Mouse (Mus musculus): ENCODE measurements around the gene Lgi1. TPM values are rescaled to one million over a fixed set of nuclear protein-coding genes. Genes with fewer than 3 reads are reported as not detected.

Lgi1 gene
- polyA plus RNA-seq, 1 experiment from 2014 or later, result not detected

DNA sequence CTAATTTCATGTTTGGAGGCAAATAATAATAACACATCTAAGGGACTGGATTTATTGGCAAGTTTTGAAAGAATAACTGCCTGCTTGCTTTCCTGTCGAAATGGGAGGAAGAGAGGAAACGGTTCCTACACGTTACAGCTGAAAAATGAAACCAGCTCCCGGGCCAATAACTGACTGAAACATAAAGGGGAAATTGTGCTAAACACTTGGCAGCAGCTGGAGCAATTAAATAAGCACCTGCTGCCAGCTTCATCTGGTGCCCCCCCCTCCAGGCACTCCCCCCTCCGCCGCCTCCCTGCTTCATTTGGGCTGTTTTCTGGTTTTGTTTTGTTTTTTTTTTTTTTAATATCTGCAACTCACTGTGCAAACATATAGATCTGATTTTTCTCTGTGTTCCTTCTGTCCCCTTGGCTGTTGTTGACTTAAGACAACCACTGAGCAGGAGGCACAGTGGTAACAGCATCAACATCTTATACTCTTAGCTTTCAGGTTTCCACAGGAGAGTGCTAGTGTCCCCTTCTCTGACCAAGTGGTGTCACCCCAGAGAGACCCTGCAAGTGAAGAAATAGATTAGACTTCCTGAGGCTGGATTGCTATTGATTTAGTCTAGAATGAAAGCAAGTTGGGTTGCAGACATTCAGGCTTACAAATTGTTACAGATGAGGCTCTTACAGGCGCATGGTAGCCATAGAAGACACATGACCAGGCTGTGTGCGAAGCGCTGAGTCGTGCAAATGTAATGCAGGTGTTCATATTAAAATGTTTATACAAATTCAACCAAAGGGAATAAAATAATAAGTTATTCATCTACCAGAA lies 18.8 kb upstream of the Lgi1 start:
- 36% methylated on average over 10 of the region's 10 CpGs for WGBS (ENCODE audit: missing documents)
- H3K4me3 ChIP-seq (ENCODE audit: inconsistent target), result no peak overlapping the region
- no peak overlapping the region for H3K27ac ChIP-seq
- H3K36me3 ChIP-seq (ENCODE audit: inconsistent target), result no peaks in the 10 kb centered on the region
- H3K79me2 ChIP-seq (ENCODE audit: inconsistent target), result no peaks in the 10 kb centered on the region

GRCm38 (mm10) chr19:38246177-38246622 lies 18.1 kb upstream of the Lgi1 start:
- no peak overlapping the region for H3K4me3 ChIP-seq (ENCODE audit: inconsistent target)
- no peaks in the 10 kb centered on the region for H3K79me2 ChIP-seq (ENCODE audit: inconsistent target)
- H3K36me3 ChIP-seq (ENCODE audit: inconsistent target), result no peaks in the 10 kb centered on the region
- 91% methylated on average over 7 of the region's 7 CpGs for WGBS (ENCODE audit: missing documents)
- no peak overlapping the region for H3K27ac ChIP-seq

DNA sequence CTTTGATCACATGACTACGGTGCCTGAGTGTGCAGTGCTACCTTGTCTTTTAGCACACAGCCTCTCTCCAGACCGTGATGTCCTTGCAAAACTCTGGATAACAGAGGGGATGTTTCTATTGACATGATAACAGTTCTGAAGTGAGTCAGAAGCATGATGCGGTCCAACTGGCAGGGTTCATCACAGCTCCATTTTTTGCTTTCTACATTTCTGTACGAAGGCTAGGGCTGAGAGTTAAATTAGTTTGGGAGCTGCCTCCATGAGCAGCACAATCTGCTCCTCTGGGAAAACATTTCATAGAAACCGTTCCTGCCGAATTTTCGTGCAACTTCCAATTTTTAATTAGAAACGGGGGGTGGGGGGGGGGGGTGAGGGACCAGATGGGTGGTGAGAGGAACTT lies 14.7 kb upstream of the Lgi1 start:
- WGBS (ENCODE audit: missing documents), result 84% methylated on average over 8 of the region's 8 CpGs
- Histone ChIP-seq H3K79me2 (ENCODE audit: inconsistent target) (no peaks in the 10 kb centered on the region), H3K36me3 (ENCODE audit: inconsistent target) (no peaks in the 10 kb centered on the region), H3K27ac (no peak overlapping the region), H3K4me3 (ENCODE audit: inconsistent target) (no peak overlapping the region)

- H3K4me3 ChIP-seq (ENCODE audit: inconsistent target), result no peak overlapping the region
- no peaks in the 10 kb centered on the region for H3K79me2 ChIP-seq (ENCODE audit: inconsistent target)
- no peak overlapping the region for H3K27ac ChIP-seq
- no peaks in the 10 kb centered on the region for H3K36me3 ChIP-seq (ENCODE audit: inconsistent target)
- WGBS (ENCODE audit: missing documents), result 66% methylated on average over 6 of the region's 6 CpGs
Measured at GRCm38 (mm10) chr19:38253796-38254195, 10.5 kb upstream of the Lgi1 start.

DNA sequence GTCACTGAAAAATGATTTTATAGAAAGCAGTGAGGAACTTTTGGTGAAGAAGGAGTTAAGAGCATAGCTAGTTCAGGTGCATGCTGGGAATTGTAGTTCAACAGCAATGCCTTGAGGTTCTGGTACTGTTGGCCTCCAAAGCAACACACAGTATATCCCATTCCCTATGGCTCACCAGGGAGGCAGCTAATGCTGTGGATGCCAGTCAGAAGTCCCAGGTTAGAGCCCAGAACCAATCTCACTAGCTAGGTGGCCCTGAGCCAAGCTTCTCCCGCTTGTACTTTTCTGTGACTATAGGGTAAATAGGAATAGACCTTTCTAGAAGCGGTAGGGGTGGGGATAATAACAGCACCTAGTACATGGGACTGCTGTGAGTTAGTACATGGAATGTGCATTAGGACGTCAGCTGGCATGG lies 5.7 kb upstream of the Lgi1 start:
- 83% methylated on average over 3 of the region's 3 CpGs for WGBS (ENCODE audit: missing documents)
- H3K4me3 ChIP-seq (ENCODE audit: inconsistent target), result no peak overlapping the region
- no peak overlapping the region for H3K27ac ChIP-seq
- no peaks in the 10 kb centered on the region for H3K36me3 ChIP-seq (ENCODE audit: inconsistent target)
- no peaks in the 10 kb centered on the region for H3K79me2 ChIP-seq (ENCODE audit: inconsistent target)

DNA sequence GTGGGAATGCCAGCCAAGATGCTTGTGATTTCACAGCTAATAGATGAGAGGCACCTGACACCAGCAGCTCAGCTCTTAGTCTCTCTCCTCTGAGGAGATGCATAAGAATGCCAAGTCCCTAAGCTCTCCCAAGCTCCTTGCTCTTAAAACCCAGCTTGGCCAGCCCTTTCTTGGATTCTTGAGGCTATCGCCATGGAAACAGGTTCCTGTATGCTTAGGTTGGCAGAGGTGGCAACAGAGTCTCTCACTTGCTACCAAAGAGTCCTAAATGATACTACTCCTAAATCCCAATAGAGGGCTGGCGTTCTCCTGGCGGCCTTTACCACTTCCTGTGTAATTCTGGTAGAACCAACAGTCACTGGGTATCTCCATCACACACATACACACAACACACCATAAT lies 4.9 kb upstream of the Lgi1 start:
- Histone ChIP-seq H3K27ac (no peak overlapping the region), H3K79me2 (ENCODE audit: inconsistent target) (no peaks in the 10 kb centered on the region), H3K4me3 (ENCODE audit: inconsistent target) (no peak overlapping the region), H3K36me3 (ENCODE audit: inconsistent target) (no peaks in the 10 kb centered on the region)
- 58% methylated on average over 3 of the region's 3 CpGs for WGBS (ENCODE audit: missing documents)

GRCm38 (mm10) chr19:38260346-38260745 lies 4.0 kb upstream of the Lgi1 start:
- H3K79me2 ChIP-seq (ENCODE audit: inconsistent target), result no peaks in the 10 kb centered on the region
- WGBS (ENCODE audit: missing documents), result 86% methylated on average over 4 of the region's 4 CpGs
- no peak overlapping the region for H3K27ac ChIP-seq
- no peaks in the 10 kb centered on the region for H3K36me3 ChIP-seq (ENCODE audit: inconsistent target)
- no peak overlapping the region for H3K4me3 ChIP-seq (ENCODE audit: inconsistent target)

DNA sequence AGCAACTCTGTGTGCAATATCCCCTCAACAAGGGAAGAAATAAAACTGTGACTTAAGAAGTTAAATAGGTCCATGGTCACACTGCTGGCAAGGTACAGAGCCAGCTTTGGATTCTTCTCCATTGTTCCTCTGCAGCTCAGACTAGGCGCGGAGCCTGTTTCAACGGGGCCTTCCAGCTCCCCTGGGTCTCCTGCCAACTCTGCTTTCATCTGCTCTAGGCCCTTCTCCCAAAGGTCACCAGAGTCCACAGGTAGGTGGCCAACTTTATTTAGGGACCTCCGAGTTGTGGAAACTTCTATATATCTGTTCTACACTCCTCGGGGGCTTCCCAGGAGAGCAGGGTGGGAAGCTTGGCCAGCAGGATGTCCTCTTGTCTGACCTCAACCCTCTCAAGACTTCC lies 3.0 kb upstream of the Lgi1 start:
- WGBS (ENCODE audit: missing documents), result 85% methylated on average over 5 of the region's 5 CpGs
- no peak overlapping the region for H3K4me3 ChIP-seq (ENCODE audit: inconsistent target)
- H3K36me3 ChIP-seq (ENCODE audit: inconsistent target), result no peaks in the 10 kb centered on the region

GRCm38 (mm10) chr19:38263829-38264504 lies 369 bp upstream of the Lgi1 start:
- Histone ChIP-seq H3K27ac (no peak overlapping the region), H3K79me2 (ENCODE audit: inconsistent target) (no peaks in the 10 kb centered on the region), H3K36me3 (ENCODE audit: inconsistent target) (no peaks in the 10 kb centered on the region), H3K4me3 (ENCODE audit: inconsistent target) (no peak overlapping the region)
- 19% methylated on average over 14 of the region's 14 CpGs for WGBS (ENCODE audit: missing documents)

More for the DNA sequence above, 3.0 kb upstream of the Lgi1 start:
- H3K27ac ChIP-seq, result no peak overlapping the region
- H3K79me2 ChIP-seq (ENCODE audit: inconsistent target), result no peaks in the 10 kb centered on the region

DNA sequence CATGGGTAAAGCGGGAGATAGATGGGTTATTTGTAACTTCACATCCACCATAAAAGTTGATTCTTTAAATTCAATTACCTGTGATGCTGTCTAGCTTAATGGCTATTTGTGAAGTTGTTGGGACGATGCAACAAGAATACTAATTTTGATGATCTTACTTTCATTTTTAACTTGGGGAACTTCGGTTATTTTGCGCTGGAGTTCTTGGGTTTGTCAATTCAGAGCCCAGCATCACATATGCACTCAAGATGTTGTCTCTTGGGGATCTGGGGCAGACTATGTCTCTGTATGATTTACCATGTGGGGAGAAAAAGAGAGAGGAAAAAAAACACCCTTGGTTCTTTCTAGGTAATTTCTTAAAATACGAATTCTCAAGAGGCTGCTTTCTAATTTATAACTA lies 1.4 kb downstream of the Lgi1 start:
- Histone ChIP-seq H3K4me3 (ENCODE audit: inconsistent target) (no peak overlapping the region), H3K27ac (no peak overlapping the region), H3K79me2 (ENCODE audit: inconsistent target) (no peaks in the 10 kb centered on the region), H3K36me3 (ENCODE audit: inconsistent target) (no peaks in the 10 kb centered on the region)
- 88% methylated on average over 4 of the region's 5 CpGs for WGBS (ENCODE audit: missing documents)

DNA sequence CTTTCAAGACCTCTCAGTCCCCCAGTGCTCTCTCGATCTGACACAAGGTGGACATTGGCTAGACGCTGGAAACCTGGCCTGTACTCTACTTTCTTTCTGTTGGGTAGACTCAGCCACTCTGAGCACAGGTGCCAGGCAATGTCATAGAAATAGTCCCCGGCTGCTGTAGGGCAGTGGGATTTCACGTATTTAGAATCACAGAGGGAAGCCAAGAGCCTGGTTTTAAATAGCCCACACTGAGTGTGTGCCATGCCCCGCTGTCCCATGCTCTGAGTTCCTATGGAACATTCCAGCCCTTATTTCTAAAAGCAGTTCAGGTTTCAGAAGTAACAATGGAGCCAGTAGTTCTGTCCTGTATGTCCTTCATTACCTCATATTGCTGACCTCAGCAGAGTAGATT lies 3.1 kb downstream of the Lgi1 start:
- WGBS (ENCODE audit: missing documents), result 90% methylated on average over 5 of the region's 5 CpGs
- Histone ChIP-seq H3K36me3 (ENCODE audit: inconsistent target) (no peaks in the 10 kb centered on the region), H3K79me2 (ENCODE audit: inconsistent target) (no peaks in the 10 kb centered on the region), H3K4me3 (ENCODE audit: inconsistent target) (no peak overlapping the region), H3K27ac (no peak overlapping the region)

DNA sequence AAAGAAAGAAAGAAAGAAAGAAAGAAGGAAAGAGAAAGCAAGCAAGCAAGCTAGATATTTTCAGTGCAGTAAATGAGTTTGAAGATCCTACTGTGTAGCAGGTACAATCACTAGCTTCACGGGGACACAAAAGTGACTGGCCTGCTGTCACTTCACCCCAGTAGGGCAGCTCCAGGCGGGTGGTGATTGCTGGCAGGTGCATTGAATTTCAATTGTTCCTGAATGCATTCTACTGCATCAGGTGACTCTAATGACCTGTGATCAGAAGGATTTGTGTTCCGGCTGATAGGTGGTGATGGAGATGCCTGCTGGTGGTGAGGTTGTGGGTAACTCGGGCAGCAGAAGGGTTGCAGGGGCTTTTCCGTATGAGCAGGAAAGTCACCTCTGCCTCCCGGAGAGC lies 6.7 kb downstream of the Lgi1 start:
- WGBS (ENCODE audit: missing documents), result 14% methylated on average over 6 of the region's 6 CpGs
- no peaks in the 10 kb centered on the region for H3K36me3 ChIP-seq (ENCODE audit: inconsistent target)
- H3K4me3 ChIP-seq (ENCODE audit: inconsistent target), result no peak overlapping the region
- no peaks in the 10 kb centered on the region for H3K79me2 ChIP-seq (ENCODE audit: inconsistent target)
- H3K27ac ChIP-seq, result no peak overlapping the region

GRCm38 (mm10) chr19:38273820-38274219 lies 9.5 kb downstream of the Lgi1 start:
- Histone ChIP-seq H3K4me3 (ENCODE audit: inconsistent target) (no peak overlapping the region), H3K36me3 (ENCODE audit: inconsistent target) (no peaks in the 10 kb centered on the region), H3K27ac (no peak overlapping the region), H3K79me2 (ENCODE audit: inconsistent target) (no peaks in the 10 kb centered on the region)
- 87% methylated on average over 7 of the region's 7 CpGs for WGBS (ENCODE audit: missing documents)

GRCm38 (mm10) chr19:38274747-38275421 lies 10.5 kb downstream of the Lgi1 start:
- 82% methylated on average over 15 of the region's 15 CpGs for WGBS (ENCODE audit: missing documents)
- Histone ChIP-seq H3K79me2 (ENCODE audit: inconsistent target) (no peaks in the 10 kb centered on the region), H3K36me3 (ENCODE audit: inconsistent target) (no peaks in the 10 kb centered on the region), H3K4me3 (ENCODE audit: inconsistent target) (no peak overlapping the region), H3K27ac (no peak overlapping the region)

DNA sequence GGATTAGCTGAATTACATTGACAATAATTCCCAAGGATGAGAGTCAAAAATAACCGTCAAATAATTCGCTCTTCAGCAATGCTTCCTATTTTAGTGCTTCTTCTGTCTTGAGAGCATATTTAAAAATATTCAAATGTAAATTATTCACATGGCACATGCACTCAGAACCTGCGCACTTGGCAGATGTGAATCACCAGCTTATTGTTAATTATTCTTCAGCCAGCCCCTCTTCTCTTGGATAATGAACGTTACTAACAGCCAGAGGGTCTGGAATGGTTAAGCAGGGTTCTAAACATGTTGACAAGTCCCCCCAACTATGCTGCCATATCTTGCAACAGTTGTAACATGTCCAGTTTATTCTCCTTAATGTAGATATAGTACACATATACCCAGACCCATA lies 11.9 kb downstream of the Lgi1 start:
- Histone ChIP-seq H3K79me2 (ENCODE audit: inconsistent target) (no peaks in the 10 kb centered on the region), H3K27ac (no peak overlapping the region), H3K4me3 (ENCODE audit: inconsistent target) (no peak overlapping the region), H3K36me3 (ENCODE audit: inconsistent target) (no peaks in the 10 kb centered on the region)
- WGBS (ENCODE audit: missing documents), result 96% methylated on average over 4 of the region's 4 CpGs
